Mouse (Mus musculus) CD4-positive helper T cell, adult 2 months (primary cell): ENCODE measurements around the gene Arhgap23.

Source experiments
- DNase-seq: peaks from one replicate; pipeline ENCODE4 v3.0.0-alpha.2; 2012; ENCODE audit warnings: low read depth, missing footprints, low spot score

Gene Arhgap23

DNA sequence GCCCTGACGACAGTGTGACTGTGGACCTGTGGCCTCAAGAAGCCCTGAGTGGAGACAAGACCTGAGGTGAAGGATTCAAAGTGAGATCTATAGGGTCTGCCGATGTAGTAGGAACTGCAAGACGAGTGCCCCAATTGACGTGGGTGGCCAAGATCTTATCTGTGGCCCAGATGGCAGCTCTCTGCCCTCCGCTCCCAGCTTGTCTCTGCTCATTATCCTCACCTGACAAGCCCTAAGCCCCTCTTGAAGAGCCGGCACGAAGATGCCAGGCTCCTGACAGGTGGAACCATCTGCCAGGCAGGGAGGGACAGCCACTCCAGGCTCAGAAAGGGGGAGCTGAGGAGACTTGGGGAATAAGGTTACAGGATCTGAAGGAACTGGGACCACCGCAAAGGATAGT, 117.0 kb downstream of the Arhgap23 start:
- DNase-seq: peak; percentile 68

DNA sequence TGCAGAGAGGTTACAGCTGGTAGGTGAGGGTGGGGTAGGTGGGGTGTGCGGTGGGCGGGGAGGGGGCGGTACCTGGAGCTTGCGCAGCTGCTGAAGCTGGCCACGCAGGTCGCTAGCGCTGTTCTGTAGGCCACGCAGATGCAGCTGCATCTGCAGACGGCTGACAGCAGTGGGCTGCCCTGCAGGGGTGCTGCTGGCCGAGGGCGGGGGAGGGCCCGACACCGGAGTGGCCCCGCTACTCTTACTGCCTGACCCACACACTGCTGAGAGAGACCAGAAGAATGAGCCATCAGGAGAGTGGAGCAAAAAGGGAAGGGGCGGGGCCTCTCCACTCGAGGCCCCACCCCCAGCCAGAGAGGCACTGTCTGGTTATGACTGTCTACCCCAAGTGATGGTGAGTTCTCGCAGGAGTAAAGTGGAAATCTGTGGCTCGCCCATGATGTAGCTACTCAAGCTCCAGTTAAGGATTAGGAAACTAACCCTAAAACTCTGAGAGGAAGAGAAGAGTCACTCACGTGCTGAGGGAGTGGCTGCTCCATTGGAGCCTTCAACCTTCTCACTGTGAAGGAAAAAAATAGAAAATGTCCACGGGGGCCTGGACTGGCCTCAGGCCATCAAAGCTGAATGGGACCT, 117.7 kb downstream of the Arhgap23 start:
- peak; percentile 73 for DNase-seq

DNA sequence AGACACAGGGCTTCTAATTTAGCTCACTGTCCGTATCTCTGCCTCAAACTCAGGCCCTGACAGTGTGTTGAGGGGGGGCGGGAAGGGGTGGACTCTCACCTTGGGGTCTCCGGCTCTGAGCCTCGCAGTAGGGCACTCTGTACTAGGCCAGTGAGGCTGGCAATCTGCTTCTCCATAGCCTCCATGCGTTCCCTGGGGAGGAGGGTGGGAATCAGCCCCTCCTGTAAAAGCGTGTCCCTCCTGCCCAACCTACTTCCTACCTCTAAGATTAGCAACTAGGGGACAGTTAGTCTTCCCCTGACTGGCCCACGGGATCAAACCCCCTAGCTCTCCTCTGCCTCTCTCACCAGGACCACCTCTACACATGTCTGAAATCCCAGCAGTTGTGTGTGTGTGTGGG, 118.3 kb downstream of the Arhgap23 start:
- DNase-seq: no peak

- DNase-seq: peak; percentile 42
These were observed 119.3 kb downstream of the Arhgap23 start for GRCm38 (mm10) chr11:97534442-97535307.

- no peak for DNase-seq
These were observed 119.9 kb downstream of the Arhgap23 start for GRCm38 (mm10) chr11:97535308-97535630.

DNA sequence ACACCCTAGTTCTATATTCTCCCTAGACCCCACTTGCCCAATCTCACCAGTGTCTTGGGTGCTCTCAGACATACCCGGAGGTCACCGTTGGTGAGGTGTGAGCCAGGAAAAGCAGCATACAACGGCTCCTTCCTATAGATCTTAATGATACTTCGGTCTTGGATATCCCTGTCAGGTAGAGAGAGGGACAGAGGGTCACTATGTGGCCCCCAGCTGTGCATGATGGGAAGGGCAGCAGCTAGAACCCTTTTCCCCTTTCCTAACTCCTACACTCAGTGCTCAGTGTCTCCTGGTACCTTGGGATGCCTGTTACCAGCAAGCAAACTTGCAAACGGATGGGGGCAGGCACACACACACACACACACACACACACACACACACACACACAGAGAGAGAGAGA, 120.3 kb downstream of the Arhgap23 start:
- no peak for DNase-seq

- DNase-seq: no peak
These were observed 120.9 kb downstream of the Arhgap23 start for GRCm38 (mm10) chr11:97536083-97536747.

- DNase-seq: peak; percentile 36
These were observed 121.7 kb downstream of the Arhgap23 start for GRCm38 (mm10) chr11:97536835-97537579.

GRCm38 (mm10) chr11:97537580-97538089, 122.3 kb downstream of the Arhgap23 start:
- no peak for DNase-seq

GRCm38 (mm10) chr11:97539622-97540021, 124.3 kb downstream of the Arhgap23 start:
- no peak for DNase-seq

DNA sequence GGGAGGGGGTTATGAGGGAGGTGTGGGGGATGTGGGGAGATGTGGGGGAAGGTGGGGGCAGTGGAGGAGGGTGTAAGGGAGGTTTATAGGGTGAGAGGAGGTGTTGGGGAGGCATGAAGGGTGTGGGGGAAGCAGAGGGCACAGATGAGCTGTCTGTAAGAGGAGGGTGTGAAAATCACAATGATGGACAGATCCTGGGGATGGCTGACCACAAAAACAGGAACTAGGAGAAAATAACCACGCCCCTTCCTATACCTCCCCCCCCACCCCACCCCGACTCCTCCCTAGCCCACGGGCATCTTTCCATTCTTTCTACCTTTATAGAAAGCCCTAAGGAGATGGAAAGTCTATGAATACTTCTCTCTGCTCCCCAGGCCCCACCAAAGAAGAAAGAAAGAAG, 124.8 kb downstream of the Arhgap23 start:
- no peak for DNase-seq

DNA sequence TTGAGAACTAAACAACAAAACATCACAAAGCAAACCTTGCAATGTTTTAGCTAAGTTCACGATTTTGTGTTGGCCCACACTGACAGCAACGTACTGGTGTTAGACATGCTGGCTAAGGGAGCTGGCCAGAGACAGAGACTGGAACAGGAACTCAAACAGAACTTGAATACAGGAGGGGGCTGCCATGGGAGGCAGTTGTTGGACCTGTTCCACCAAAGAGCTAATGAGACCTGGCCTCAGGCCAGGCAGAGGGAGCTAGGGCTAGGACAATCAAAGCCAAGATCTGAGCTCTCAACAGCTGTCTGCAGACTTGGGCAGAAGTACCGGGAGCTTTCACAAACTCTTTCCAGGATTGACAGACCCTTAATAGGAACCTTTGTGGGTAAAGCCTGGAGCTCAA, 125.3 kb downstream of the Arhgap23 start:
- DNase-seq: no peak

DNA sequence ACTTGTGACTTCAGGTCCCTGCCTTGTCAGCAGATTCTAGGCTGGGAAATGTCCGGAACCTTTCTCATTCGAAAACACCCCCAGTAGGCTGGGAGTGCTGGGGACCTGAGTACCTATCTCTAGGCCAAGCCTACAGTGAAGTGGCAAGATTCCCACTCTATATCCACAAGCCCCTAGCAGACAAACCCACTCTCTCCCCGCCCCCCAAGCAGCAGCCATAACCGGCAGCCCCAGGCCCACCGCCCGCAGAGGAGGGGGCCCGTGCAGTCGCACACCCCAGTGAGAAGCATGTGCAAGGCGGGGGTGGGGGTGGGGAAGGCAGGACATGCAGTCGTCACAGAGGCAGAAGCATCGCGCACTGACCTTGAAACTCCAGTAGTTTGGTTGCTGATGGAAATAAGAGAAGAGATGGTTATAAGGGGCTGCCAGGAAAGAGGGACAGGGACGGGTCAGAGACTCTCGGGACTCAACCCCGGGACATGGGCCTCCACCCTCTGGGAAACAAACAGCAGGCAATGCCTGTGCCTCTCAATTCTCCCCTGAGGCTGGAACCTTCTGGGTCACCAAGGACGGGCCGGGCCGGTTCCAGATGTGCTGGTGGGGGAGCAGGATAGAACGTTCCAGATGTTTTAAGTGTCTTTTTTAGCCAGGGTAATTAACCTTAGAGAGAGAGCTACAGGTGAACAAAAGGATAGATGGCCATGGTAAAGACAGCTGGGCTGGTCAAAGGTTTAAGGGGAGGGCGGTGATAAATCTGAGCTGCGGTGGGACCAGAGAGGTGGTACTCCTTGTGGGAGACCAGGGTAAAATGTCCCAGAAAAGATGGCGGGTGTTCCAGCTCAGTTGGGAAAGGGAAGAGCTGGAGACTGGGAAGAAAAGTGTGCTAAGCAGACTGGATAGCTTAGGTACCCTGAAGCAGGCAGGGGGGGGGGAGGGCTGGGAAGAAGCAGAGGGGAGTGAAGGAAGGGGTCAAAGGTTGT, 127.1 kb downstream of the Arhgap23 start:
- DNase-seq: no peak

- DNase-seq: no peak
These were observed 127.9 kb downstream of the Arhgap23 start for GRCm38 (mm10) chr11:97543181-97543733.

DNA sequence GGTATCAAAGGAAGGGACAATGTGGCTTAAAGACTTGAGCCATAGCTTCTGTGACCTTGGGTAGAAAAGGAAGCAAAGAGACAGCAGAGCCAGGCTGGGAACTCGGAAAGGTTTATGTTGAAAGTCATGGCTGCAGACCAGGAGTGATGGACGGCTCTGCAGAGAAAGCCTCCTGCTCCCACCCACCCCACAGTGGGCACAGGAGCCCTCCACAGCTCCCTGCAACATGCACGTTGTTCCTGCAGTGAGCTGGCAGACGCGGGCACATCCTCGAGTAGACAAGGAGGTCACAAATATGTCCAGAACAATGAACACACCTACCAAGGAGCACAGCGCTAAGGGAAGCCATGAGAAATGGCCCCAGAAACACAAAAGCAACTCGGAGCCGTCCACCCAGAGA, 128.6 kb downstream of the Arhgap23 start:
- DNase-seq: no peak

- peak; percentile 17 for DNase-seq
These were observed 130.7 kb downstream of the Arhgap23 start for GRCm38 (mm10) chr11:97545808-97546560.

DNA sequence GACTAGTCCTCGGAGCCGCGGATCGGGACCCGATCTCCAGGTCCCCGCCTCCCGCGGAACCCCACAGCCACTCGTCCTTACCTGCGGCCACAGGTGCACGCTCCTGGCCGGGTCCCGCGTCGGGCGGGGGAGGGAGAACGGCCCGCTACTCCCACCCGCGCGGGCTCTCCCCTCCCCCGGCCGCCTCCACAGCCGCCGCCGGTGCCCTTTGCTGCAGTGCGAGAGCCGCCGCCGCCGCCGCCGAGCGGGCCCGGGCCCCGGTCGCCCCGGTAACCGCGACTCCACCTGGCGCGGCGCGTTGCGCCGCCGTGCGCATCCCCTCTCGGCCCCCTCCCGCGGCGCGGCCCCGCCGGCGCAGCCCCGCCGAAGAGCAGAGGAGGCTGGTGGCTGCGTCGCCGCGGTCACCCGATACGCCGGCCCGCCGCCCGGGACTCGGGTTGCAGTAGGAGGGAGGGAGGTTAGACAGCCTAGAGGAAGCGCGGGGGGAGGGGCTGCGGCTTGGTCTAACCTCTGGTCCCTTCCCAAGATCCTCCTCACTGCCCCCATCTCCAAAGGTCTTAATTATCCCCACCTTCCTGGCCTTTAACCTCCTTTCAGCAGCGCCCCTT, 131.6 kb downstream of the Arhgap23 start:
- DNase-seq: no peak

- no peak for DNase-seq
These were observed 132.8 kb downstream of the Arhgap23 start for GRCm38 (mm10) chr11:97547957-97548706.
